Mouse (Mus musculus): ENCODE measurements around the gene Stk25. TPM values are rescaled to one million over a fixed set of nuclear protein-coding genes. Genes with fewer than 3 reads are reported as not detected.

Stk25 gene
- total RNA-seq, 2 experiments from 2014 or later: 36.5 to 52.2 TPM

- no peak for ATAC-seq (replicated peaks; ENCODE audit: low FRiP score, poor library complexity, severe bottlenecking)
Measured at GRCm38 (mm10) chr1:93678386-93678785, 19.9 kb upstream of the Stk25 start.

GRCm38 (mm10) chr1:93672682-93673081 is 14.2 kb upstream of the Stk25 start:
- no peak for ATAC-seq (replicated peaks; ENCODE audit: low FRiP score, poor library complexity, severe bottlenecking)

GRCm38 (mm10) chr1:93669941-93670340 is 11.5 kb upstream of the Stk25 start:
- no peak for ATAC-seq (replicated peaks; ENCODE audit: low FRiP score, poor library complexity, severe bottlenecking)

GRCm38 (mm10) chr1:93668791-93669548 is 10.5 kb upstream of the Stk25 start:
- ATAC-seq (replicated peaks; ENCODE audit: low FRiP score, poor library complexity, severe bottlenecking): peak; percentile 53; the same call in 1 of the 2 replicates

GRCm38 (mm10) chr1:93667760-93668400 is 9.4 kb upstream of the Stk25 start:
- no peak for ATAC-seq (replicated peaks; ENCODE audit: low FRiP score, poor library complexity, severe bottlenecking)

GRCm38 (mm10) chr1:93657025-93657360 is 1.5 kb downstream of the Stk25 start:
- no peak for ATAC-seq (replicated peaks; ENCODE audit: low FRiP score, poor library complexity, severe bottlenecking)

- no peak for ATAC-seq (replicated peaks; ENCODE audit: low FRiP score, poor library complexity, severe bottlenecking)
Measured at GRCm38 (mm10) chr1:93656325-93657024, 2.0 kb downstream of the Stk25 start.

- no peak for ATAC-seq (replicated peaks; ENCODE audit: low FRiP score, poor library complexity, severe bottlenecking)
Measured at GRCm38 (mm10) chr1:93654798-93655197, 3.7 kb downstream of the Stk25 start.

GRCm38 (mm10) chr1:93654275-93654674 is 4.2 kb downstream of the Stk25 start:
- no peak for ATAC-seq (replicated peaks; ENCODE audit: low FRiP score, poor library complexity, severe bottlenecking)

- ATAC-seq (replicated peaks; ENCODE audit: low FRiP score, poor library complexity, severe bottlenecking): no peak
Measured at GRCm38 (mm10) chr1:93649604-93650172, 8.8 kb downstream of the Stk25 start.

- ATAC-seq (replicated peaks; ENCODE audit: low FRiP score, poor library complexity, severe bottlenecking): no peak
Measured at GRCm38 (mm10) chr1:93642692-93643091, 15.8 kb downstream of the Stk25 start.

GRCm38 (mm10) chr1:93641978-93642377 is 16.5 kb downstream of the Stk25 start:
- ATAC-seq (replicated peaks; ENCODE audit: low FRiP score, poor library complexity, severe bottlenecking): no peak

- 0 out of 2 replicates have a peak, but pooled peaks have one; percentile 25 for ATAC-seq (replicated peaks; ENCODE audit: low FRiP score, poor library complexity, severe bottlenecking)
Measured at GRCm38 (mm10) chr1:93636211-93636897, 22.1 kb downstream of the Stk25 start.

- ATAC-seq (replicated peaks; ENCODE audit: low FRiP score, poor library complexity, severe bottlenecking): peak; percentile 92
Measured at GRCm38 (mm10) chr1:93635580-93636192, 22.8 kb downstream of the Stk25 start.

- ATAC-seq (replicated peaks; ENCODE audit: low FRiP score, poor library complexity, severe bottlenecking): peak; percentile 70
Measured at GRCm38 (mm10) chr1:93635091-93635579, 23.3 kb downstream of the Stk25 start.

- ATAC-seq (replicated peaks; ENCODE audit: low FRiP score, poor library complexity, severe bottlenecking): no peak
Measured at GRCm38 (mm10) chr1:93634481-93634891, 24.0 kb downstream of the Stk25 start.

- no peak for ATAC-seq (replicated peaks; ENCODE audit: low FRiP score, poor library complexity, severe bottlenecking)
Measured at GRCm38 (mm10) chr1:93632723-93633122, 25.7 kb downstream of the Stk25 start.

- ATAC-seq (replicated peaks; ENCODE audit: low FRiP score, poor library complexity, severe bottlenecking): no peak
Measured at GRCm38 (mm10) chr1:93630796-93631195, 27.7 kb downstream of the Stk25 start.

- ATAC-seq (replicated peaks; ENCODE audit: low FRiP score, poor library complexity, severe bottlenecking): no peak
Measured at GRCm38 (mm10) chr1:93624502-93624901, 34.0 kb downstream of the Stk25 start.

Data from erythroid progenitor cell, adult 5-6 weeks (primary cell).